Mouse (Mus musculus): ENCODE data around the gene Mkrn2.

GRCm38 (mm10) chr6:115666641-115667040, 64.9 kb downstream of the Mkrn2 start:
- TF ChIP-seq RCOR1 (IDR thresholded peaks at IDR 0.05; ENCODE audit: low read depth, low read length) (no peak), KAT2A (conservative IDR thresholded peaks at IDR 0.05; ENCODE audit: low read depth, low read length) (no peak), ELF1 (IDR thresholded peaks at IDR 0.05; ENCODE audit: low read depth, low read length) (no peak), E2F4 (IDR thresholded peaks at IDR 0.05; ENCODE audit: borderline replicate concordance, low read depth, low read length) (no peak), POLR2A (IDR thresholded peaks at IDR 0.05; ENCODE audit: control insufficient read depth in 1 of 2, insufficient read depth in 1 of 2, low read depth in 1 of 2, low read length in 2 of 2, poor library complexity in 1 of 2) (no peak)

Data from MEL (cell line).